Mouse (Mus musculus): ENCODE measurements around the gene Terf2. TPM values are rescaled to one million over a fixed set of nuclear protein-coding genes. Genes with fewer than 3 reads are reported as not detected.

Gene Terf2
- polyA plus RNA-seq, 1 experiment from 2014 or later: 28.3 TPM

- under 1% methylated on average over 79 of the region's 88 CpGs for WGBS
These were observed 40.0 kb downstream of the Terf2 start, which contains the start of the genes Cog8 and Nip7 for GRCm38 (mm10) chr8:107056076-107056972. Cog8 (minus strand) TSS chr8:107056689. Nip7 (plus strand) TSS chr8:107056877.

GRCm38 (mm10) chr8:107052046-107052445, 44.3 kb downstream of the Terf2 start:
- H3K36me3 ChIP-seq (ENCODE audit: control insufficient read depth, insufficient read depth, low read length): peaks cover 35% of the 10 kb centered on the region
- 97% methylated on average over 8 of the region's 8 CpGs for WGBS

More at GRCm38 (mm10) chr8:107056076-107056972, 40.0 kb downstream of the Terf2 start, which contains the start of the genes Cog8 and Nip7:
- Histone ChIP-seq H3K27ac (ENCODE audit: low read length) (peak within 1 kb of the TSS; percentile 87), H3K4me3 (ENCODE audit: low read depth, low read length) (peak within 1 kb of the TSS; percentile 96), H3K9me3 (replicated peaks; ENCODE audit: control insufficient read depth, low read length, poor library complexity, severe bottlenecking) (no peaks in the 10 kb centered on the region), H3K9ac (ENCODE audit: low read depth, low read length) (peak within 1 kb of the TSS; percentile 92), H3K36me3 (ENCODE audit: control insufficient read depth, insufficient read depth, low read length) (peaks cover 33% of the 10 kb centered on the region), H3K4me2 (ENCODE audit: low read length) (peak within 1 kb of the TSS; percentile 97), H3K27me3 (ENCODE audit: control insufficient read depth, insufficient read depth, low read depth, low read length) (no peaks in the 10 kb centered on the region), H3K4me1 (ENCODE audit: control insufficient read depth, insufficient read depth, low read length) (peaks cover 17% of the 10 kb centered on the region)
- peak; percentile 96 for ATAC-seq

GRCm38 (mm10) chr8:107049480-107049879, 46.9 kb downstream of the Terf2 start:
- Histone ChIP-seq H3K4me3 (ENCODE audit: low read depth, low read length) (no peak overlapping the region), H3K27ac (ENCODE audit: low read length) (no peak overlapping the region), H3K9me3 (replicated peaks; ENCODE audit: control insufficient read depth, low read length, poor library complexity, severe bottlenecking) (no peaks in the 10 kb centered on the region), H3K4me2 (ENCODE audit: low read length) (no peak overlapping the region), H3K27me3 (ENCODE audit: control insufficient read depth, insufficient read depth, low read depth, low read length) (no peaks in the 10 kb centered on the region), H3K4me1 (ENCODE audit: control insufficient read depth, insufficient read depth, low read length) (peaks cover 18% of the 10 kb centered on the region), H3K9ac (ENCODE audit: low read depth, low read length) (no peak overlapping the region), H3K36me3 (ENCODE audit: control insufficient read depth, insufficient read depth, low read length) (peaks cover 43% of the 10 kb centered on the region)
- 98% methylated on average over 4 of the region's 4 CpGs for WGBS
- no peak for ATAC-seq

More at GRCm38 (mm10) chr8:107052046-107052445, 44.3 kb downstream of the Terf2 start:
- Histone ChIP-seq H3K9ac (ENCODE audit: low read depth, low read length) (no peak overlapping the region), H3K27ac (ENCODE audit: low read length) (no peak overlapping the region), H3K4me2 (ENCODE audit: low read length) (no peak overlapping the region), H3K9me3 (replicated peaks; ENCODE audit: control insufficient read depth, low read length, poor library complexity, severe bottlenecking) (no peaks in the 10 kb centered on the region), H3K4me1 (ENCODE audit: control insufficient read depth, insufficient read depth, low read length) (peaks cover 29% of the 10 kb centered on the region), H3K27me3 (ENCODE audit: control insufficient read depth, insufficient read depth, low read depth, low read length) (no peaks in the 10 kb centered on the region), H3K4me3 (ENCODE audit: low read depth, low read length) (no peak overlapping the region)
- ATAC-seq: no peak

- Histone ChIP-seq H3K27ac (ENCODE audit: low read length) (peak within 1 kb of the TSS; percentile 74), H3K4me3 (ENCODE audit: low read depth, low read length) (peak within 1 kb of the TSS; percentile 55), H3K36me3 (ENCODE audit: control insufficient read depth, insufficient read depth, low read length) (peaks cover 46% of the 10 kb centered on the region), H3K9me3 (replicated peaks; ENCODE audit: control insufficient read depth, low read length, poor library complexity, severe bottlenecking) (no peaks in the 10 kb centered on the region), H3K4me1 (ENCODE audit: control insufficient read depth, insufficient read depth, low read length) (peaks cover 18% of the 10 kb centered on the region), H3K4me2 (ENCODE audit: low read length) (peak within 1 kb of the TSS; percentile 86), H3K27me3 (ENCODE audit: control insufficient read depth, insufficient read depth, low read depth, low read length) (no peaks in the 10 kb centered on the region), H3K9ac (ENCODE audit: low read depth, low read length) (peak within 1 kb of the TSS; percentile 64)
- under 1% methylated on average over 81 of the region's 87 CpGs for WGBS
- ATAC-seq: peak; percentile 85
These were observed 48.0 kb downstream of the Terf2 start, which contains the start of gene Pdf for GRCm38 (mm10) chr8:107048061-107048941. Pdf (minus strand) TSS chr8:107048614.

- Histone ChIP-seq H3K27me3 (ENCODE audit: control insufficient read depth, insufficient read depth, low read depth, low read length) (no peaks in the 10 kb centered on the region), H3K4me2 (ENCODE audit: low read length) (no peak overlapping the region), H3K9ac (ENCODE audit: low read depth, low read length) (no peak overlapping the region), H3K4me3 (ENCODE audit: low read depth, low read length) (no peak overlapping the region), H3K27ac (ENCODE audit: low read length) (no peak overlapping the region), H3K4me1 (ENCODE audit: control insufficient read depth, insufficient read depth, low read length) (peaks cover 18% of the 10 kb centered on the region), H3K36me3 (ENCODE audit: control insufficient read depth, insufficient read depth, low read length) (peaks cover 44% of the 10 kb centered on the region), H3K9me3 (replicated peaks; ENCODE audit: control insufficient read depth, low read length, poor library complexity, severe bottlenecking) (no peaks in the 10 kb centered on the region)
- no peak for ATAC-seq
- WGBS: 96% methylated on average over 5 of the region's 5 CpGs
These were observed 49.4 kb downstream of the Terf2 start for GRCm38 (mm10) chr8:107046976-107047375.

DNA sequence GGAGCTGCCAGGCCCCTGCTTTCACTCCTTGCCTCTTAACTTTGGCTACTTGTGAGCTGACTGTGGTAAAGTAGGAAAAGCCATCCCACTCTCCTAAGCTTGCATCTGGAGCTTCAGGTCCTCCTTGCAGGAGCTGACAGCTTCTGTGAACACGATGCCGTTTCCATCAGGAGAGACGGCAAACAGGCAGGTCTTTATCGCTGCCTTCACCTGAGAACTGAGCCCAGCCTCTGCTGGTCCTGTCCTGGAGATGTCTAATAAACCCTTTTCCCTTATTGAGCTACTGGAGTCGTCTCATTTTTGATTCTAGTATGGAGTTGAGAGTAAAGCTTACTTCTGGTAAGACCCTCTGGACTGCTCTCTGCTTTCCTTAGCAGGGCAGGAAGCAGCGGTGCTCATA, 50.9 kb downstream of the Terf2 start:
- Histone ChIP-seq H3K27me3 (ENCODE audit: control insufficient read depth, insufficient read depth, low read depth, low read length) (no peaks in the 10 kb centered on the region), H3K36me3 (ENCODE audit: control insufficient read depth, insufficient read depth, low read length) (peaks cover 46% of the 10 kb centered on the region), H3K9ac (ENCODE audit: low read depth, low read length) (no peak overlapping the region), H3K9me3 (replicated peaks; ENCODE audit: control insufficient read depth, low read length, poor library complexity, severe bottlenecking) (no peaks in the 10 kb centered on the region), H3K4me2 (ENCODE audit: low read length) (no peak overlapping the region), H3K4me1 (ENCODE audit: control insufficient read depth, insufficient read depth, low read length) (peaks cover 15% of the 10 kb centered on the region), H3K4me3 (ENCODE audit: low read depth, low read length) (no peak overlapping the region), H3K27ac (ENCODE audit: low read length) (no peak overlapping the region)
- no peak for ATAC-seq
- 95% methylated on average over 6 of the region's 6 CpGs for WGBS

- Histone ChIP-seq H3K27me3 (ENCODE audit: control insufficient read depth, insufficient read depth, low read depth, low read length) (no peaks in the 10 kb centered on the region), H3K9ac (ENCODE audit: low read depth, low read length) (no peak overlapping the region), H3K4me3 (ENCODE audit: low read depth, low read length) (no peak overlapping the region), H3K4me1 (ENCODE audit: control insufficient read depth, insufficient read depth, low read length) (no peaks in the 10 kb centered on the region), H3K9me3 (replicated peaks; ENCODE audit: control insufficient read depth, low read length, poor library complexity, severe bottlenecking) (no peaks in the 10 kb centered on the region), H3K27ac (ENCODE audit: low read length) (no peak overlapping the region), H3K36me3 (ENCODE audit: control insufficient read depth, insufficient read depth, low read length) (peaks cover 53% of the 10 kb centered on the region), H3K4me2 (ENCODE audit: low read length) (no peak overlapping the region)
- no peak for ATAC-seq
- 95% methylated on average over 7 of the region's 7 CpGs for WGBS
These were observed 55.7 kb downstream of the Terf2 start for GRCm38 (mm10) chr8:107040632-107041031.

DNA sequence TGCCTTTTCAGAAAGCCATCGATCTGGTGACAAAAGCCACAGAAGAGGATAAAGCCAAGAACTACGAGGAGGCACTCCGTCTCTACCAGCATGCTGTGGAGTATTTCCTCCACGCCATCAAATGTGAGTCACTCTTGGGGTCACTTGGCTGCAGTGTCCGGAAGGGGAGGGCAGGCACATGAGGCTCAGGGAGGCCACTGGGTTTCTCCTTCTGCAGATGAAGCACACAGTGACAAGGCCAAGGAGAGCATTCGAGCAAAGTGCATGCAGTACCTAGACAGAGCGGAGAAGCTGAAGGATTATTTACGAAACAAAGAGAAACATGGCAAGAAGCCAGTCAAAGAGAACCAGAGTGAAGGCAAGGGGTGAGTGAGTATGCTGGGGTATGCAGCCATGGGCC, 59.7 kb downstream of the Terf2 start:
- Histone ChIP-seq H3K27me3 (ENCODE audit: control insufficient read depth, insufficient read depth, low read depth, low read length) (no peaks in the 10 kb centered on the region), H3K4me1 (ENCODE audit: control insufficient read depth, insufficient read depth, low read length) (peaks cover 23% of the 10 kb centered on the region), H3K4me2 (ENCODE audit: low read length) (no peak overlapping the region), H3K27ac (ENCODE audit: low read length) (no peak overlapping the region), H3K9ac (ENCODE audit: low read depth, low read length) (no peak overlapping the region), H3K4me3 (ENCODE audit: low read depth, low read length) (no peak overlapping the region), H3K36me3 (ENCODE audit: control insufficient read depth, insufficient read depth, low read length) (peaks cover 21% of the 10 kb centered on the region), H3K9me3 (replicated peaks; ENCODE audit: control insufficient read depth, low read length, poor library complexity, severe bottlenecking) (no peaks in the 10 kb centered on the region)
- ATAC-seq: no peak
- WGBS: 88% methylated on average over 8 of the region's 8 CpGs
